Mouse (Mus musculus) adrenal gland (tissue): ENCODE measurements around the gene Pole2.
"Not testable (repeated sequence)": the region's sequence is repeated elsewhere in the genome, so short reads cannot be mapped to it uniquely, and the experiment has no call there.

Experiments used
- intact Hi-C: fragments of 180-260 bp; cut with DNase I; formaldehyde crosslinking; loops from one replicate; pipeline ENCODE4 v1.15.1; 2025

Pole2 gene

DNA sequence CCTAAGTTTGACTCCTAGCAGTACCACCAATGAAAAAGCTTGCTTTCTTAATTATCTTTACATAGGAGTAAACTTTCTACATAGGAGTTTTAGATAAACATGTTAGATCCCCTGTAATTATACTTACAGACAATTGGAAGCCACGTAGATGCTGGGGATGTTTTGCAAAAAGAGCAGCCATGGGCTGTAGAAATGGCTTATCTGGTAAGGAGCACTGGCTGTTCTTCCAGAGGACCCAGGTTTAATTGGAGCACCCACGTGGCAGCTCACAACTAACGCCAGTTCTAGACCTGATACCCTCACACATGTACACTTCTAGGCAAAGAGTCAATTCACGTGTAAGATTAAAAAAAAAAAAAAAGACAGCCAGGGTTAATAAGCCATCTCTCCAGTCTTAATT lies 46.2 kb downstream of the Pole2 start:
- intact Hi-C loops: no loop called here

DNA sequence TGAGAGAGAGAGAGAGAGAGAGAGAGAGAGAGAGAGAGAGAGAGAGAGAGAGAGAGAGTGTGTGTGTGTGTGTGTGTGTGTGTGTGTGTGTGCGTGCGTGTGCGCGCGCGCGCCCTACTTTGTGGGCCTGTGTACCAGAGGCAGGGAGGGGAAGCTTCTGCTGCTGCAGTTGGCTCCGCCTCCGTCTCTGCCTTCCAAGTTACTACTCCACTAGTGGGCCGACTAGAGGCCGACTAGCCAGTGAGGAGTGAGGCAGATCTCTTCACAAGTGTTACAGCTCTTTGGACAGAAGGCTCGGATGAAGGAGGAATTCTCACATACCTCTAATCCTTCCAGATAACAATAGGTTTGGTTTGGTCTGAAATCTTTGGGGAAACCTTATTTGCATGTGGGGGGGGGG lies 48.6 kb downstream of the Pole2 start:
- intact Hi-C loops: no loop called here

DNA sequence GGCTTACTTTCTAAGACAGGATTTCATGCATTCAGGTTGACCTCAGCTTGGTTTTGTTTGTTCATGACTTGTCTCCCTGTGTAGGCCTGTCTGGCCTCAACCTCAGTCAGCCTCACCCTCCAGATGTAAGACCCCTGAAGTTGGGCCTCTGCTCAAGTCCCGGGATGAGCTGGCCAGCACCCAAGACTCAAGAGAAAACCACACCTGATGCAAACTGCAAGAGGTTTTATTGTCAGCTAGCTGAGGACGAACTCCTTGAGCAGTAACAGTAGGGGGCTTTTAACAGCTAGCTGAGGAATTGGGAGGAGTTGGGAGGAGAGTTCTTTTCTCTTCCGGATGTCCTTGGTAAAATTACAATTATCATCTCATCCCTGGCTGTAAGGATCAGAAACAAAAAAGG lies 50.5 kb downstream of the Pole2 start:
- intact Hi-C loops: no loop called here

DNA sequence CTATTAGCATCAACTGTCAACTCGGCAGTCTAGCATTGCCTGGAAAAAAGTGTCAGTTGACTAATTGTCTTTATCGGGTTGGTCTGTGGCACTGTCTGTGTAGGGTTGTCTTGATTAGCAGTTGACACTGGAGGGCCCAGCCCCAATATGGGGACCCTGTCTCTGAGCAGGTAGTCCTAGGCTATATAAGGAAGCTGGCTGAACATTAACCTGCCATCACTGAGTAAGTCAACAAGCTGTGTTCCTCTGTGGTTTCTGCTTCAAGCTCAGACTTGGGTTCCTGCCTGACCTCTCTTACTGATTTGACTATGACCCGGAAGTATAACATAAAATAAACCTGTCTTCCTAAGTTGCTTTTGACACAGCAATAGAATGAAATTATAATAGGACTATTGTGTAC lies 52.0 kb downstream of the Pole2 start:
- intact Hi-C loops: no loop called here

DNA sequence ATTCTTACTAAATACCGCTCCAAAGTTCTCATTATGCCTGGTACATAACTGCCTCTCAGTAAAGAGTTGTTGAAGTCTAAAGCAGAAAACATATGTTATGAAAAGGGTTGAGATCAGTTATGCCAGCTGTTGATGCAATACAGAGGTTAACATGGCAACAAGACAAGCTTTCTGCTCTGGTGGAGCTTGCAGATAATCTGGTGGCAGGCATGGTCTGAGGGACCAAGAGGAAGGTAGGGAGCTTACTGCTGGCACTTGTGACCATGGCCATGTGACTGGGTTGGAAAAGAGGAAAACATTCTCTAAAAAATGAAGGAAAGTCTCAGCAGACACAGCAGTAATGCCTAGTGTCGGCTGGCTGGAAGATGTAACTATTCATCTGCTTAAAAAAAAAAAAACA lies 56.7 kb downstream of the Pole2 start:
- intact Hi-C loops: no loop called here

DNA sequence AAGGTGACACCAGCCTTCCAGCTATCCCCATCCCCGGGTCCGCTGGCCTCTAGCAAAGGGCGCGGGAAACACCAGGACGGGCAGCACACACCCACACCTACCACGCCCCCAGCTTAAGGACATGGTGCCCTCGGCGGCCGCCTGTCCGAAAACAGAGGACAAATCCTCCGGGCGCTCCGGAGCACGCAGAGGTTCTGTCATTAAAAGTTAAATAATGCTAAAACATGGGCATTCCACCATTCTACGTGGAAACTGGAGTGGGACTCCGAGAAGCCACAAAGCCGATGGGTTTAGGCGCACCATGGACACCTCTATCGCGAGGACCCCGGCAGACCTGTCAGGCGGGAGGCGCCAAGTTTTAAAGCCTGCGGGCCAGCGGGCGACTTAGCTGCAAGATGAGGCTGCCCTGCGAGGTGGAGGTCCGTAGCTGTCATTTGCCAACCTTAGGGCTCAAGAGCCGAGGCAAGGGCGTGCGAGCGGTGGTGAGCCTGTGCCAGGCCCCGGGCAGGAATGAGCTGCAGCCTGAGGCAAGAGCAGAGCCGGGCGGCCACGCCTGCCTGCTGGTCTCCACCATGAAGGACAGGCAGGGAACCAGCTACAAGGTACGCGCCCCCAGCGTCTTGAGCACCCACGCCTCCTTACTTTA lies 59.4 kb downstream of the Pole2 start, which contains the start of gene Lrr1:
Lrr1 (plus strand) TSS at position 354 of the 646 bp plus-strand sequence.
- intact Hi-C loops: no loop called here

DNA sequence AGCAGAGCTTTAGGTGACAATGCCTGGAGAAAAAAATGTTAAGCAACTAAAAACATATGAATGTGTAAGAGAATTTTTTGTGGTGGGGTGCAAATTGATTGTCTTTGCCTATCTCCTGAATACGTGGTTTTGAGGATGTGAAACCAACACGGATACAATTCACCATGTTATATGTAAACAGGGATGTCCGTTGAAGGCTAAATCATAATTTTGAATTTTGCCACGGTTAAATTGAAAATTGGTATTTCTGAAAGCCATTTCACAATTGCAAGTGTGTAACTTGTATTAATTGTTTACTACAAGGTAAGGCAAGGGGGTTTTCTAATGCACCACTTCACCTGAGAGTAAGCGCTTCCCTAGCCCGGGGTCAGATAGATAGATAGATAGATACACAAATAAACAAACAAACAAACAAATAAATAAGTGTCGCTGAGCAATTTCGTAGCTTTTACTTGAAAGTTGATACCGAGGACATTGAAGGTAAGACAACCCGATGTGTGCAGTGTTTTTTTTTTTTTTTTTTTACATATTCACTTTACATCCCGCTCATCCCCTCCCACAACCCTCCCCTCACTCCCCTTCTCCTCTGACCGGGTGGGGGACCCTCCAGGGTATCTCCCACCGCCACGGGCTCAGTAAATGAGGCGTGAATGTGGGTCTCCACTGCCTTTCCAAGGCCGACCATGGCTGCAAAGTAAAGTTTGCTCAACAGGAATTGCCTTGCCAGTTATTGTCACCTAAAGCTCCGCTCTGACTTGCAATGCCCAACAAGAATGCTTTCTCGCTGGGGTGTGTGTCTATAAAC lies 60.1 kb downstream of the Pole2 start:
- intact Hi-C loops: no loop called here

DNA sequence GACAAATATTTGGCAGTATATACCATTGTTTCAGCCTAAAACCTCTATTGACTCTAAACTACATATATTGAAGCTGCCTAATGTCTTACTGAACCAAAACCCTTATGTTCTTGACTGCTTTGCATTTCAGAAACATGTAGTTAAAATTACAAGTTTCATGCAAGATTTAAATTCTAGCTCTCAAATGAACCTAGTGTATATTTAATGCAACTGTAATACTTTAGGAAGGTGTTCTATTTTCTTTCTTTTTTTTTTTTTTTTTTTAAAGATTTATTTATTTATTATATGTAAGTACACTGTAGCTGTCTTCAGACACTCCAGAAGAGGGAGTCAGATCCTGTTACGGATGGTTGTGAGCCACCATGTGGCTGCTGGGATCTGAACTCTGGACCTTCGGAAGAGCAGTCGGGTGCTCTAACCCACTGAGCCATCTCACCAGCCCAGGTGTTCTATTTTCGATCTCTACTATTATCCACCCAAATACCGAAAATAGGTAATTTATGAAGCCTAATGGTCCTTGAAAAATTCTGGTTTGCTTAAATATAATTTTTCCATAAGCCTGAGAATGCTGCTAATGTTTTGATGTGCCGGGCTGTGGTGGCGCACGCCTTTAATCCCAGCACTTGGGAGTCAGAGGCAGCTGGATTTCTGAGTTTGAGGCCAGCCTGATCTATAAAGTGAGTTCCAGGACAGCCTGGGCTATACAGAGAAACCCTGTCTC lies 61.0 kb downstream of the Pole2 start:
- intact Hi-C loops: not testable (repeated sequence)

DNA sequence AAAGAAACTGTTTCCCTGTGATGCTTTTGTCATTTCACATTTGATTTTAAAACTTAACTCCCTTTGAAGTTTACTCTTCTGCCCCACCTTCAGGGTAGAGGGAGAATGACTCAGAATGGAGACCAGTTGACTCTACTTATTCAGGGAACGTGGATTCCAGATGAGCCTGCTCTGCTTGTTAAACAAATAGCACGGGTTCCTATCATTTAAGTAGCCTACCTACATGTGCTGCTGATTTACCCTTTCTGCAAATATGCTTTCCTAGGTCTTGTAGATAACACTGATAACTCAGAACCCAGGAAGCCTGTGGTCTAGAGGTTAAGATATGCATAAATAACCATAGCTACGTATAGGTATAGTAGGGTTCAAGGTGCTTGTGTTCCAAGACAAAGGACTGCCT lies 63.1 kb downstream of the Pole2 start:
- intact Hi-C loops: no loop called here

DNA sequence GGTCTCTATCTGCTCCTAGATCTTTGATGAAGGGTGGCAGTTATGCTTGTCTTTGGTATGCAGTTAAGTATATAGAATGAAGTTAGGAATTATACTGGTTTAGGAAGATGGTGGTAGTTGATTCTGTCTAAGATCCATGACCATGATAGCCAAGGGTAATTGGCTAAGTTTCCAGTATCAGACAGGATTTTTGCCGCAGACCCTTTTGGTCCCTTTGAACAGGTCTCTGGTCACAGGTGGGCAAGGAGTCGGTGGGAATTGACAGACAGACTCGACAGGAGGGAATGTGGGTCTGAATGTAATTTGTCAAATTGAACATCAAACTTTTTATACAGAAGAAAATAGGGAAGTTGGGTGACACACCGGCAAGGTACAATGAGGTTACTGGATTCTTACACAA lies 64.4 kb downstream of the Pole2 start:
- intact Hi-C loops: not testable (repeated sequence)

DNA sequence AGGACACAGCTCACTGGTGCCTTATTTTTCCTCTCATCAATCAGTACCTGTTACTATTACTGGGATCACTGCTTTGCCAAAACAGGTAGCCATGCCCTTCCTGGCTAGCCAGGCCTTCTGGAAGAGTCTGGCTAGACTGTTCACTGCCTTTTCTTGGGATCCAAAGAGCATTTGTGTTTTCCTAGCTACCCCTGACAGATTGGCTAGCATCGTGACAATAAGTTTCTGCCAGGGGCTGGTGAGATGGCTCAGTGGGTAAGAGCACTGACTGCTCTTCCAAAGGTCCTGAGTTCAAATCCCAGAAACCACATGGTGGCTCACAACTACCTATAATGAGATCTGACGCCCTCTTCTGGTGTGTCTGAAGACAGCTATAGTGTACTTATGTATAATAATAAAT lies 67.3 kb downstream of the Pole2 start:
- intact Hi-C loops: not testable (repeated sequence)

DNA sequence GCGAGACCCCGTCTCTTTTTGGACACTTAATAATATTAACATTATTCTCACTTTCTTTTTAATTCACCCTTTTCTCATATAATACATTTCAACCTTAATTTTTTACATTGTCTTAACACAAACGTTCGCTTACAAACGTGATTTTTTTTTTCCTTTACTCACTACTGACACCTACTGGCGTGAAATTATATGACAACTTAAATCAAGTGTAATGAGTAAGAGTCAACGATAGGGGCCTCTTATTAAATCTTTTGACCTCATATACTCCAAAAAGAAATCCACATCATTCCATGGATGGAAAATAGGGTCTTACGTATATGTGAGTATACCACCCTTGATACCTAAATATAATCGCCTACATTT lies 68.4 kb downstream of the Pole2 start:
- intact Hi-C loops: no loop called here

DNA sequence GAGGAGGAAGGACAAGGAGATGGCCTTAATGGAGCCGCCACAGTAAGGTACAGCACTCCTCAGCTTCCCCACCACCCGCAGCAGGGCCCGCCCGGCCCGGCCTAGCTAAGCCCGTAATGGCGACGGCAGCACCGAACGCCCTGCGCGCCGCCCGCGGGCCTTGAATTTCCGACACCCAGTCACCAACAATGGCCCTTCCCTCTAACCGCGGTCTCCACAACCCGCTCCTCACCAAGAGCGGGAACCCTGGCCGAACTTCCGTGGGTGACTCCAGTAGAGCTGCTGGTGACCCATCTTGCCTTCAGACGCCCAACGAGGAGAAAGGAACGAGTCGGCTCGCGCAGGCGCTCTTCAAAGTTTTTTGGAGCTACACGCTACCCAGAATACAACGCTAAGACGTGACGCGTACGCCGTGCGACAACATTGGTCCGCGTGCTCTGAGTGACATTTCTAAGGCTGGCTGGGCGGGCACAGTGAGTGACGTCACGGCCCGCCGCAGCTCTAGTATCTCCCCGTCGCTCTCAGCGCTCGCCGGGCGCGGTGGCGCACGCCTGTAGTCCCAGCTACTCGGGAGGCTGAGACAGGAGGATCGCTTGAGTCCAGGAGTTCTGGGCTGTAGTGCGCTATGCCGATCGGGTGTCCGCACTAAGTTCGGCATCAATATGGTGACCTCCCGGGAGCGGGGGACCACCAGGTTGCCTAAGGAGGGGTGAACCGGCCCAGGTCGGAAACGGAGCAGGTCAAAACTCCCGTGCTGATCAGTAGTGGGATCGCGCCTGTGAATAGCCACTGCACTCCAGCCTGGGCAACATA lies 69.0 kb downstream of the Pole2 start, which contains the start of gene Rps29:
Rps29 (minus strand) TSS at position 422 of the 813 bp plus-strand sequence.
- intact Hi-C loops: not testable (repeated sequence)

DNA sequence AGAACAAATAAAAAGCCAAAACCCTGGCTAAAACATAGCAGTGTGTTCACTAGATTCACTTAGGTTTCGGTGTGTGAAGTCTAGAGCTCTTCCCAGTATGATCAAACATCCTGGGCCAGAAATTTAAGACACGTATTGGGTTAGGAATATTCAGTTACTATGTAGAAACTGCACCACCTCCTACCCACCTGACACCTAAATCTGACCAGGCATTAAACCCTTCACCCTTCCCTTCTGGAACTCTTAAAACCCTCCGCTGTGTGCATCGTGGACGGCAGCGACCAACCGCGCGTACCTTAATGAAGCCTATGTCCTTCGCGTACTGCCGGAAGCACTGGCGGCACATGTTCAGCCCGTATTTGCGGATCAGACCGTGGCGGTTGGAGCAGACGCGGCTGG lies 69.6 kb downstream of the Pole2 start:
- intact Hi-C loops: no loop called here

DNA sequence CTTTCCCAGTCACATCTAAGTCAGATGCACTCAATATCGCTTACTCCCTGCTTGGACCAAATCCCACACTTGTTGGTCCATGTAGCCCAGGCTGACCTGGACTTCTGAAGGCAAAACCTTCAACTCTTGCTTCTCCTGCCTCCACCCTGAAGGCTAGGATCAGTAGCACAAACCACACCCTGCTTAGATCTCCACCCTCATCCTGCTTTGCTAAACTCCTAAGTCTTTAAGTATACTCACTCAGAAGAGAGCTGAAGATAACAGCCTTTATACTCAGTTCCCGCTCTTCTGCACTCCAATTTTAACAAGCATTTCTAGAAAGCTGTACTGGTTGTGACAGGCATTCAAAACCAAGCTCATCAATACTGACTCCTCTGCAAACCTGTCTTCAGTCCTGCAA lies 70.9 kb downstream of the Pole2 start:
- intact Hi-C loops: no loop called here

DNA sequence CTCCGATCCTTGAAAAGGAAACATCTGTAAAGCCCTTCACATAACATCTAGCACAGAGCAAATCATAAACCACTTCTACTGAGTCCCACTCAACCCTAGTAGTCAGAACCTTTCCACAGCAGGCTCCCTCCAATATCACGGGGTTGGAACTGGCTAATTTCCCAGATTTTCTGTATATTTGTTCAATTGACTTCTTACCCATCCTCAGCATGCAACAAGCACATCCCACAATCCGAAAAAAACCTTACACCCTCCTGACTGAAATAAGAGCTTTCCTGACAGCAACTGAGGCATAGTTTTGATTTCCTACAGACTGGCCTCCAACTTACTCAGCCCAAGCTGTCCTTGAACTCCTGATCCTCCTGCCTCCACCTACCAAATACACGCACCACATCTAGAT lies 71.6 kb downstream of the Pole2 start:
- intact Hi-C loops: no loop called here

DNA sequence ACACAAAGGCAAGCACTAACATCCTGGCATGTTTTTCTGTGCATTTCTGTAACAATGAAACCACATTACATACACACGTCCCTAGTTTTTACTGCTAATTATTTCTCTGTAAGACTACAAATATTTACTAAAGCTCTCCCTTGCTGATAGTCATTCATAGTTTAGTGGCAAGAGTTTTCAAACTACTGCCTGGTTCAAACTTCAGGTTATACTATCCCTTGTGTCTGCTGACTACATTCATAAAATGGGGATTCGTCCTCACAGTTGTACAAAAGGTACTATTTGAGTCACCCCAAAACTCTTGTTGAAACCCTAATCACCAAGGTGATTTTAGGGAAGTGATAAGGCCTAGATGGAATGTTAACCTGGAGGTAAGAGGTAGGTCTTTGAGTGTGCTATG lies 72.1 kb downstream of the Pole2 start:
- intact Hi-C loops: no loop called here
